Mouse (Mus musculus): ENCODE data around the gene Camta1.

The Camta1 gene

GRCm38 (mm10) chr4:151779962-151780459 lies 81.7 kb downstream of the Camta1 start:
- no peak for DNase-seq (ENCODE audit: low spot score in 2 of 2)

GRCm38 (mm10) chr4:151778511-151778910 lies 83.2 kb downstream of the Camta1 start:
- DNase-seq (ENCODE audit: low spot score in 2 of 2) = no peak

- DNase-seq (ENCODE audit: low spot score in 2 of 2) = no peak
Measured at GRCm38 (mm10) chr4:151777451-151777850, 84.2 kb downstream of the Camta1 start.

GRCm38 (mm10) chr4:151775441-151775840 lies 86.2 kb downstream of the Camta1 start:
- no peak for DNase-seq (ENCODE audit: low spot score in 2 of 2)

GRCm38 (mm10) chr4:151773651-151774050 lies 88.0 kb downstream of the Camta1 start:
- DNase-seq (ENCODE audit: low spot score in 2 of 2) = no peak

GRCm38 (mm10) chr4:151773007-151773406 lies 88.7 kb downstream of the Camta1 start:
- no peak for DNase-seq (ENCODE audit: low spot score in 2 of 2)

GRCm38 (mm10) chr4:151770697-151771096 lies 91.0 kb downstream of the Camta1 start:
- DNase-seq (ENCODE audit: low spot score in 2 of 2) = no peak

GRCm38 (mm10) chr4:151767786-151768185 lies 93.9 kb downstream of the Camta1 start:
- no peak for DNase-seq (ENCODE audit: low spot score in 2 of 2)

GRCm38 (mm10) chr4:151767361-151767760 lies 94.3 kb downstream of the Camta1 start:
- no peak for DNase-seq (ENCODE audit: low spot score in 2 of 2)

- DNase-seq (ENCODE audit: low spot score in 2 of 2) = no peak
Measured at GRCm38 (mm10) chr4:151765376-151765775, 96.3 kb downstream of the Camta1 start.

- DNase-seq (ENCODE audit: low spot score in 2 of 2) = no peak
Measured at GRCm38 (mm10) chr4:151763928-151764327, 97.7 kb downstream of the Camta1 start.

GRCm38 (mm10) chr4:151759095-151759494 lies 102.6 kb downstream of the Camta1 start:
- DNase-seq (ENCODE audit: low spot score in 2 of 2) = no peak

- no peak for DNase-seq (ENCODE audit: low spot score in 2 of 2)
Measured at GRCm38 (mm10) chr4:151758337-151758736, 103.3 kb downstream of the Camta1 start.

- no peak for DNase-seq (ENCODE audit: low spot score in 2 of 2)
Measured at GRCm38 (mm10) chr4:151757261-151757660, 104.4 kb downstream of the Camta1 start.

GRCm38 (mm10) chr4:151756400-151756799 lies 105.3 kb downstream of the Camta1 start:
- no peak for DNase-seq (ENCODE audit: low spot score in 2 of 2)

- no peak for DNase-seq (ENCODE audit: low spot score in 2 of 2)
Measured at GRCm38 (mm10) chr4:151753231-151753630, 108.4 kb downstream of the Camta1 start.

- no peak for DNase-seq (ENCODE audit: low spot score in 2 of 2)
Measured at GRCm38 (mm10) chr4:151752551-151752950, 109.1 kb downstream of the Camta1 start.

- DNase-seq (ENCODE audit: low spot score in 2 of 2) = no peak
Measured at GRCm38 (mm10) chr4:151751270-151751945, 110.3 kb downstream of the Camta1 start.

GRCm38 (mm10) chr4:151747723-151748122 lies 114.0 kb downstream of the Camta1 start:
- DNase-seq (ENCODE audit: low spot score in 2 of 2) = no peak

- no peak for DNase-seq (ENCODE audit: low spot score in 2 of 2)
Measured at GRCm38 (mm10) chr4:151746002-151746606, 115.6 kb downstream of the Camta1 start.

GRCm38 (mm10) chr4:151741249-151742137 lies 120.2 kb downstream of the Camta1 start:
- DNase-seq (ENCODE audit: low spot score in 2 of 2) = no peak

- DNase-seq (ENCODE audit: low spot score in 2 of 2) = no peak
Measured at GRCm38 (mm10) chr4:151739348-151739956, 122.2 kb downstream of the Camta1 start.

Data from thymus, postnatal 10 days (tissue).